8 mouse cellular contexts compared by ENCODE assay signal in genomic region chr4:120248800-120249261, GRCm38 (mm10). TPM values are rescaled to one million over a fixed set of nuclear protein-coding genes. Genes with fewer than 3 reads are reported as not detected.
A peak's percentile ranks its signal among the peaks of the same experiment; 100 is the strongest.
DNase-seq lines count a peak whose midpoint lies in the region; ATAC-seq and TF ChIP-seq lines count a peak whose summit lies in the region.

No protein-coding gene starts in this region.

- 0 out of 2 replicates have a peak, but pooled peaks have one; percentile 28 for ATAC-seq in embryonic facial prominence, embryonic 13.5 days (ENCODE audit: insufficient number of reproducible peaks, insufficient read depth, low FRiP score, low TSS enrichment, low read depth)
- no peak for ATAC-seq in erythroblast, adult 5-6 weeks (replicated peaks; ENCODE audit: low FRiP score, poor library complexity, severe bottlenecking)

- no peak for TF ChIP-seq POLR2A in kidney, adult 2 months (IDR thresholded peaks at IDR 0.05; ENCODE audit: low read depth, low read length)

- H3K9ac ChIP-seq in embryonic facial prominence, embryonic 13.5 days: 0 out of 2 replicates have a peak overlapping the region, but pooled peaks have one; percentile 32

- no peaks in the 10 kb centered on the region for H3K9me3 ChIP-seq in embryonic facial prominence, embryonic 13.5 days
- no peaks in the 10 kb centered on the region for H3K9me3 ChIP-seq in limb, embryonic 10.5 days (replicated peaks)

- peaks cover 4% of the 10 kb centered on the region for H3K27me3 ChIP-seq in embryonic facial prominence, embryonic 13.5 days
- H3K27me3 ChIP-seq in kidney, adult 2 months (replicated peaks; ENCODE audit: control insufficient read depth, insufficient read depth, low read length): no peaks in the 10 kb centered on the region
- H3K27me3 ChIP-seq in limb, embryonic 10.5 days (ENCODE audit: low read depth, poor library complexity, severe bottlenecking): peaks cover 38% of the 10 kb centered on the region

- H3K4me2 ChIP-seq in embryonic facial prominence, embryonic 13.5 days: peak overlapping the region; percentile 29; the same call in 1 of the 2 replicates

- H3K4me1 ChIP-seq in embryonic facial prominence, embryonic 13.5 days: peaks cover 45% of the 10 kb centered on the region
- no peaks in the 10 kb centered on the region for H3K4me1 ChIP-seq in kidney, adult 2 months (ENCODE audit: control insufficient read depth, insufficient read depth, low read length)
- peaks cover 42% of the 10 kb centered on the region for H3K4me1 ChIP-seq in limb, embryonic 10.5 days

- 0 out of 2 replicates have a peak overlapping the region, but pooled peaks have one; percentile 22 for H3K27ac ChIP-seq in embryonic facial prominence, embryonic 13.5 days
- H3K27ac ChIP-seq in kidney, adult 2 months (ENCODE audit: insufficient read depth, low read depth, low read length): no peak overlapping the region
- H3K27ac ChIP-seq in limb, embryonic 10.5 days: peak overlapping the region; percentile 32; the same call in 1 of the 2 replicates

- DNase-seq in brain, adult 2 months (ENCODE audit: low read depth, low spot score): peak; percentile 79
- peak; percentile 85 to 91 for DNase-seq in heart, adult 18-20 months
- DNase-seq in kidney, adult 2 months: peak; percentile 51
- peak; percentile 59 for DNase-seq in limb, embryonic 10.5 days (ENCODE audit: low spot score)
- peak; percentile 51 for DNase-seq in neural tube, embryonic 10.5 days (ENCODE audit: extremely low spot score, low spot score)
- no peak for DNase-seq in spleen, postnatal 14 days (ENCODE audit: low spot score in 2 of 2)

- WGBS in embryonic facial prominence, embryonic 13.5 days: 4% methylated on average over 8 of the region's 8 CpGs
- WGBS in kidney, adult 2 months: 31% methylated on average over 8 of the region's 8 CpGs
- under 1% methylated on average over 8 of the region's 8 CpGs for WGBS in limb, embryonic 10.5 days

- no peak overlapping the region for H3K4me3 ChIP-seq in embryonic facial prominence, embryonic 13.5 days
- H3K4me3 ChIP-seq in kidney, adult 2 months (ENCODE audit: insufficient read depth, low read depth, low read length): no peak overlapping the region
- peak overlapping the region; percentile 23 for H3K4me3 ChIP-seq in limb, embryonic 10.5 days

- H3K36me3 ChIP-seq in embryonic facial prominence, embryonic 13.5 days: no peaks in the 10 kb centered on the region
- no peaks in the 10 kb centered on the region for H3K36me3 ChIP-seq in kidney, adult 2 months (ENCODE audit: control insufficient read depth, insufficient read depth, low read length)
- no peaks in the 10 kb centered on the region for H3K36me3 ChIP-seq in limb, embryonic 10.5 days

- TF ChIP-seq CTCF in kidney, adult 2 months (conservative IDR thresholded peaks at IDR 0.05; ENCODE audit: insufficient read depth, insufficient read length, low read depth, low read length): no peak

RNA-seq across cellular contexts. Expression of gene Foxo6, which starts 38.3 kb away (rescaled TPM):
- 0.32 and 0.36 TPM in 2 replicates for polyA plus RNA-seq in embryonic facial prominence, embryonic 13.5 days (2015; fragmentation: Nextera tagmentation; extraction: Ambion mirVana)
- total RNA-seq in heart, adult 18-20 months (2021): 1 to 10 TPM; 2.2 to 2.7 TPM
- polyA plus RNA-seq in kidney, adult 2 months (2012; rRNA removed): 0.41 and 0.61 TPM in 2 replicates
- not detected in 2 replicates for polyA plus RNA-seq in limb, embryonic 10.5 days (2016; fragmentation: Nextera tagmentation; extraction: Ambion mirVana)
- not detected in 2 replicates for total RNA-seq in erythroblast, adult 5-6 weeks (2015; ENCODE audit: low replicate concordance)
- total RNA-seq in erythroblast, adult 5-6 weeks (2017; ENCODE audit: low replicate concordance): not detected in 2 replicates

Comparison
In these comparisons a context has a peak if more than half of its experiments do, and no peak if none do; other contexts are left out.
1. DNase-seq: peak in brain, adult 2 months (single experiment), heart, adult 18-20 months (2 of 2), kidney, adult 2 months (single experiment), limb, embryonic 10.5 days (single experiment) and neural tube, embryonic 10.5 days (single experiment); none in spleen, postnatal 14 days (0 of 2).